Mouse (Mus musculus): Measurements from ENCODE around the gene Itga2b. TPM values are rescaled to one million over a fixed set of nuclear protein-coding genes. Genes with fewer than 3 reads are reported as not detected.

Itga2b gene
- polyA plus RNA-seq, 1 experiment from 2014 or later, result 12.1 TPM

GRCm38 (mm10) chr11:102447497-102447896, 22.4 kb downstream of the Itga2b start, which contains the start of gene Fam171a2:
Gene Fam171a2 (minus strand): TSS chr11:102447682.
- peaks cover 42% of the 10 kb centered on the region for H3K4me1 ChIP-seq (replicated peaks; ENCODE audit: control insufficient read depth, insufficient read depth, low read length)
- whole genome bisulfite sequencing, result under 1% methylated on average over 40 of the region's 40 CpGs

GRCm38 (mm10) chr11:102446581-102447461, 23.1 kb downstream of the Itga2b start:
- Histone ChIP-seq H3K9ac (ENCODE audit: low read length) (peak overlapping the region; percentile 98), H3K9me3 (ENCODE audit: control insufficient read depth, low read length) (no peaks in the 10 kb centered on the region), H3K27ac (ENCODE audit: low read length) (peak overlapping the region; percentile 89), H3K27me3 (ENCODE audit: control insufficient read depth, insufficient read depth, low read depth, low read length) (no peaks in the 10 kb centered on the region), H3K4me1 (replicated peaks; ENCODE audit: control insufficient read depth, insufficient read depth, low read length) (peaks cover 42% of the 10 kb centered on the region), H3K4me2 (ENCODE audit: low read depth, low read length) (peak overlapping the region; percentile 83), H3K4me3 (ENCODE audit: low read length) (peak overlapping the region; percentile 88), H3K36me3 (ENCODE audit: control insufficient read depth, insufficient read depth, low read length) (peaks cover 10% of the 10 kb centered on the region)
- ATAC-seq (ENCODE audit: low read depth), result peak; percentile 46
- 1% methylated on average over 45 of the region's 49 CpGs for WGBS

More at GRCm38 (mm10) chr11:102447497-102447896, 22.4 kb downstream of the Itga2b start, which contains the start of gene Fam171a2:
- Histone ChIP-seq H3K9me3 (ENCODE audit: control insufficient read depth, low read length) (no peaks in the 10 kb centered on the region), H3K36me3 (ENCODE audit: control insufficient read depth, insufficient read depth, low read length) (peaks cover 5% of the 10 kb centered on the region), H3K4me2 (ENCODE audit: low read depth, low read length) (peak within 1 kb of the TSS; percentile 83), H3K27ac (ENCODE audit: low read length) (peak within 1 kb of the TSS; percentile 89), H3K4me3 (ENCODE audit: low read length) (peak within 1 kb of the TSS; percentile 88), H3K27me3 (ENCODE audit: control insufficient read depth, insufficient read depth, low read depth, low read length) (no peaks in the 10 kb centered on the region), H3K9ac (ENCODE audit: low read length) (peak within 1 kb of the TSS; percentile 98)
- ATAC-seq (ENCODE audit: low read depth), result peak; percentile 73

GRCm38 (mm10) chr11:102445891-102446361, 24.0 kb downstream of the Itga2b start:
- ATAC-seq (ENCODE audit: low read depth), result peak; percentile 52
- peak overlapping the region; percentile 98 for H3K9ac ChIP-seq (ENCODE audit: low read length)
- no peaks in the 10 kb centered on the region for H3K27me3 ChIP-seq (ENCODE audit: control insufficient read depth, insufficient read depth, low read depth, low read length)
- peak overlapping the region; percentile 88 for H3K4me3 ChIP-seq (ENCODE audit: low read length)
- peaks cover 18% of the 10 kb centered on the region for H3K36me3 ChIP-seq (ENCODE audit: control insufficient read depth, insufficient read depth, low read length)
- H3K4me2 ChIP-seq (ENCODE audit: low read depth, low read length), result peak overlapping the region; percentile 83
- under 1% methylated on average over 7 of the region's 7 CpGs for WGBS
- H3K4me1 ChIP-seq (replicated peaks; ENCODE audit: control insufficient read depth, insufficient read depth, low read length), result peaks cover 42% of the 10 kb centered on the region
- H3K9me3 ChIP-seq (ENCODE audit: control insufficient read depth, low read length), result no peaks in the 10 kb centered on the region
- peak overlapping the region; percentile 89 for H3K27ac ChIP-seq (ENCODE audit: low read length)

- 16% methylated on average over 10 of the region's 10 CpGs for WGBS
- no peaks in the 10 kb centered on the region for H3K27me3 ChIP-seq (ENCODE audit: control insufficient read depth, insufficient read depth, low read depth, low read length)
- no peaks in the 10 kb centered on the region for H3K9me3 ChIP-seq (ENCODE audit: control insufficient read depth, low read length)
- H3K4me3 ChIP-seq (ENCODE audit: low read length), result peak overlapping the region; percentile 88; the same call in 1 of the 2 replicates
- peaks cover 42% of the 10 kb centered on the region for H3K4me1 ChIP-seq (replicated peaks; ENCODE audit: control insufficient read depth, insufficient read depth, low read length)
- peak; percentile 49 for ATAC-seq (ENCODE audit: low read depth)
- peak overlapping the region; percentile 89 for H3K27ac ChIP-seq (ENCODE audit: low read length)
- H3K36me3 ChIP-seq (ENCODE audit: control insufficient read depth, insufficient read depth, low read length), result peaks cover 18% of the 10 kb centered on the region
- no peak overlapping the region for H3K9ac ChIP-seq (ENCODE audit: low read length)
- peak overlapping the region; percentile 83 for H3K4me2 ChIP-seq (ENCODE audit: low read depth, low read length)
Observed at GRCm38 (mm10) chr11:102445264-102445890, 24.5 kb downstream of the Itga2b start.

GRCm38 (mm10) chr11:102444781-102445180, 25.1 kb downstream of the Itga2b start:
- H3K36me3 ChIP-seq (ENCODE audit: control insufficient read depth, insufficient read depth, low read length), result peaks cover 23% of the 10 kb centered on the region
- no peak overlapping the region for H3K4me3 ChIP-seq (ENCODE audit: low read length)
- H3K27me3 ChIP-seq (ENCODE audit: control insufficient read depth, insufficient read depth, low read depth, low read length), result no peaks in the 10 kb centered on the region
- 15% methylated on average over 6 of the region's 6 CpGs for WGBS
- peaks cover 42% of the 10 kb centered on the region for H3K4me1 ChIP-seq (replicated peaks; ENCODE audit: control insufficient read depth, insufficient read depth, low read length)
- H3K27ac ChIP-seq (ENCODE audit: low read length), result peak overlapping the region; percentile 89; the same call in 1 of the 2 replicates
- no peak for ATAC-seq (ENCODE audit: low read depth)
- no peak overlapping the region for H3K9ac ChIP-seq (ENCODE audit: low read length)
- H3K4me2 ChIP-seq (ENCODE audit: low read depth, low read length), result no peak overlapping the region
- no peaks in the 10 kb centered on the region for H3K9me3 ChIP-seq (ENCODE audit: control insufficient read depth, low read length)

- Histone ChIP-seq H3K4me1 (replicated peaks; ENCODE audit: control insufficient read depth, insufficient read depth, low read length) (peaks cover 42% of the 10 kb centered on the region), H3K9me3 (ENCODE audit: control insufficient read depth, low read length) (no peaks in the 10 kb centered on the region), H3K9ac (ENCODE audit: low read length) (no peak overlapping the region), H3K27ac (ENCODE audit: low read length) (no peak overlapping the region), H3K36me3 (ENCODE audit: control insufficient read depth, insufficient read depth, low read length) (peaks cover 25% of the 10 kb centered on the region), H3K4me3 (ENCODE audit: low read length) (no peak overlapping the region), H3K4me2 (ENCODE audit: low read depth, low read length) (no peak overlapping the region), H3K27me3 (ENCODE audit: control insufficient read depth, insufficient read depth, low read depth, low read length) (no peaks in the 10 kb centered on the region)
- no peak for ATAC-seq (ENCODE audit: low read depth)
- 81% methylated on average over 3 of the region's 3 CpGs for WGBS
Observed at GRCm38 (mm10) chr11:102444321-102444720, 25.6 kb downstream of the Itga2b start.

- H3K9me3 ChIP-seq (ENCODE audit: control insufficient read depth, low read length), result no peaks in the 10 kb centered on the region
- H3K9ac ChIP-seq (ENCODE audit: low read length), result no peak overlapping the region
- H3K4me1 ChIP-seq (replicated peaks; ENCODE audit: control insufficient read depth, insufficient read depth, low read length), result peaks cover 39% of the 10 kb centered on the region
- H3K4me3 ChIP-seq (ENCODE audit: low read length), result no peak overlapping the region
- no peak for ATAC-seq (ENCODE audit: low read depth)
- H3K27me3 ChIP-seq (ENCODE audit: control insufficient read depth, insufficient read depth, low read depth, low read length), result no peaks in the 10 kb centered on the region
- WGBS, result 69% methylated on average over 12 of the region's 12 CpGs
- H3K36me3 ChIP-seq (ENCODE audit: control insufficient read depth, insufficient read depth, low read length), result peaks cover 28% of the 10 kb centered on the region
- H3K27ac ChIP-seq (ENCODE audit: low read length), result no peak overlapping the region
- no peak overlapping the region for H3K4me2 ChIP-seq (ENCODE audit: low read depth, low read length)
Observed at GRCm38 (mm10) chr11:102443740-102444139, 26.2 kb downstream of the Itga2b start.

GRCm38 (mm10) chr11:102442089-102442488, 27.8 kb downstream of the Itga2b start:
- Histone ChIP-seq H3K4me2 (ENCODE audit: low read depth, low read length) (no peak overlapping the region), H3K4me1 (replicated peaks; ENCODE audit: control insufficient read depth, insufficient read depth, low read length) (peaks cover 42% of the 10 kb centered on the region), H3K9me3 (ENCODE audit: control insufficient read depth, low read length) (no peaks in the 10 kb centered on the region), H3K27me3 (ENCODE audit: control insufficient read depth, insufficient read depth, low read depth, low read length) (no peaks in the 10 kb centered on the region), H3K36me3 (ENCODE audit: control insufficient read depth, insufficient read depth, low read length) (peaks cover 28% of the 10 kb centered on the region), H3K27ac (ENCODE audit: low read length) (no peak overlapping the region), H3K9ac (ENCODE audit: low read length) (no peak overlapping the region), H3K4me3 (ENCODE audit: low read length) (no peak overlapping the region)
- 83% methylated on average over 6 of the region's 6 CpGs for WGBS
- no peak for ATAC-seq (ENCODE audit: low read depth)

GRCm38 (mm10) chr11:102441434-102441833, 28.5 kb downstream of the Itga2b start:
- H3K27me3 ChIP-seq (ENCODE audit: control insufficient read depth, insufficient read depth, low read depth, low read length), result no peaks in the 10 kb centered on the region
- no peak overlapping the region for H3K4me2 ChIP-seq (ENCODE audit: low read depth, low read length)
- H3K9me3 ChIP-seq (ENCODE audit: control insufficient read depth, low read length), result no peaks in the 10 kb centered on the region
- H3K4me1 ChIP-seq (replicated peaks; ENCODE audit: control insufficient read depth, insufficient read depth, low read length), result peaks cover 41% of the 10 kb centered on the region
- no peak overlapping the region for H3K27ac ChIP-seq (ENCODE audit: low read length)
- ATAC-seq (ENCODE audit: low read depth), result no peak
- WGBS, result 75% methylated on average over 3 of the region's 3 CpGs
- H3K9ac ChIP-seq (ENCODE audit: low read length), result no peak overlapping the region
- H3K36me3 ChIP-seq (ENCODE audit: control insufficient read depth, insufficient read depth, low read length), result peaks cover 28% of the 10 kb centered on the region
- H3K4me3 ChIP-seq (ENCODE audit: low read length), result no peak overlapping the region
